Mouse (Mus musculus): ENCODE results near the gene Sfmbt1.

The Sfmbt1 gene

GRCm38 (mm10) chr14:30714799-30715617 is at the start of gene Sfmbt1:
Gene Sfmbt1, plus strand, starts transcription at chr14:30714849.
- DNase-seq: no peak

- DNase-seq: no peak
Measured at GRCm38 (mm10) chr14:30666061-30666460, 48.6 kb upstream of the Sfmbt1 start.

- DNase-seq: no peak
Measured at GRCm38 (mm10) chr14:30666604-30667003, 48.0 kb upstream of the Sfmbt1 start.

DNA sequence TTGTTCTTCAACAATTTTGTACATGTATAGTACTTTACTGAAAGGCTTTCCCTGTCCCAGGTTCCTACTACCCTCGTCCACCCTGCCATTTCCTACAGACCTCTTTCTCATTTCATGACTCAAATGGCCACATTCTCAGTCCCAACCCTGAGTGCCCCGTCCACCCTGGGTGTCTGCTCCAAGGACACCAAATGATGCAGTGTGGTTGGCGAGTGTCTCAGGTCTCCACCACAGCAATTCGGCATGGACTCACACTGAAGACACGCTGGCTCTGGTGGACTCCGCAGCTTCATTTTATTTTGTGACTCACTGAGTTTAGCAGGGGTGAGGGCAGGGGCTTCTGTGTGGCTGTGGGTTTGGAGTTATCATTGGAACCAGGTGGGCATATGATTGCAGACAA is 44.5 kb upstream of the Sfmbt1 start:
- DNase-seq: no peak

DNA sequence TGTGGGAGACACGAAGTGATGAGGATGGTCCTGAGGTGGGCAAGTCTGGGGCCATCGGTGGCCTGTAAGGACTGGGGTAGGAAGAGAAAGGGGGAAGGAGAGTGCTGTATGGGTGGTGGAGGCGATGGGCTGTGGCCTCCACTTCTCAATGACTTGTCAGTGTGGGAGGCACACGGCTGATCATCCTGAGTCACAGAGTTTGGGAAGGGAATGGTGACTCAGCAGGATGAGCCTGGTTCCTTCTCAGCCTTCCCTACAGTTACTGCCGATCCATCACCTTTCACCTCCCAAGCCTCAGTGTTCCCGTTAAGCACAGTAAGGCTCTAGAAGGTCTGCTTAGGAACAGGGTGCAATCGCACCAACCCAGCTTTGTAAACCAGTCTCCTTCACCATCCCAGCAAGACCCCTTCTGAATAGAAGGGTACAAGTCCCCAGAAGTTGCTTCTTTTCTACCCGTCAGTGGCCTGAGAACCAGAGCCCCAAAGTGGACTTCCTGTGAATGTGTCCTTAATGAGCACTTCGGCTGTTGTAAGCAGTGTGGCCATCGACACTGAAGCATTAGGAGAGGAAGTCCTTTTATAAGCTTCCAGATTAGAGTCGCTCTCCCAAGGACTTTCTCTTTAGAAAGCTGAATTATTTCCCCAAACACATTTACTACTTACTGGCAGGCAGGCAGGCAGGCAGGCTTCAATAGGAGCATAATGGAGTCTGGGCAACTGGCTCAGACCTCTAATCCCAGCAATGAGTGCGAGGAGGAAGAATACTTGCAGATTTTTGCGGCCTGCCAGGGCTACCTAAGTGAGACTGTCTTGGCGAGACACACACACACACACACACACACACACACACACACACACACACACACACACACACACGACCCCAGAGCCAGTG is 43.3 kb upstream of the Sfmbt1 start:
- DNase-seq: no peak

DNA sequence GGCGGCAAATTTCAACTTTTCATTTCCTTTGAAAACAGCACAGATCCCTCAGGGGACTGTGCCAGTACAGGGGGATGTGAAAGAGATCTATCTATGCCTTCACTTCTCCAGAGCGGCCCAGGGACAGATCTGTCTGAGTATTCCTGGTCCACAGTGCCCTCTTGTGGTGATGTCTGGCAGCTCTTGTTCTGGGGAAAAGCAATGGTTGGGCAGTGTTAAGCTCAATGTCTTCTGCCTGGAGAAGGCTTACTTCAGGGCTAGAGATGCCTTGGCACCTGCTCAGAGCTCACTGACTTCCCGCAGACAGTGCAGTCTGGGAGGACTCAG is 42.7 kb upstream of the Sfmbt1 start:
- DNase-seq: peak; percentile 86

GRCm38 (mm10) chr14:30674947-30675346 is 39.7 kb upstream of the Sfmbt1 start:
- peak; percentile 60 for DNase-seq

GRCm38 (mm10) chr14:30682131-30682530 is 32.5 kb upstream of the Sfmbt1 start:
- no peak for DNase-seq

- DNase-seq: no peak
Measured at GRCm38 (mm10) chr14:30690685-30691084, 24.0 kb upstream of the Sfmbt1 start.

DNA sequence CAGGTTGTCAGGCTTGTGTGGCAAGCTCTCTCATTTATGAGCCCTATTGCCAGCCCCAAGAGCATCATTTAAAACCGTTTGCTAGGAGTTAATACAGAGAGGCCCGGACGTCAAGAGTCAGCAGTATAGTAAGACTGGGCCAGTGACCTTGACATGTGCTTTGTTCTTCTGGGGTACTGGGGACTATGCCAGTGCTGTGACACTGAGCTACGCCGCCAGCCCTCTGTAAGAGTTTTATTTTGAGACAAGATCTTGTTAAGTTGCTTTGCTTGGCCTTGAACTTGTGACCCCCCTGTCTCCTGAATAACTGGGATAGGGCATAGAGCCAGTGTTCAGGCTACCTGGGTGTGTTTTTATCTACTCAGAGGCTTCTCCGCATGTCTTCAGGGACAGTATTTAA is 22.2 kb upstream of the Sfmbt1 start:
- DNase-seq: no peak

DNA sequence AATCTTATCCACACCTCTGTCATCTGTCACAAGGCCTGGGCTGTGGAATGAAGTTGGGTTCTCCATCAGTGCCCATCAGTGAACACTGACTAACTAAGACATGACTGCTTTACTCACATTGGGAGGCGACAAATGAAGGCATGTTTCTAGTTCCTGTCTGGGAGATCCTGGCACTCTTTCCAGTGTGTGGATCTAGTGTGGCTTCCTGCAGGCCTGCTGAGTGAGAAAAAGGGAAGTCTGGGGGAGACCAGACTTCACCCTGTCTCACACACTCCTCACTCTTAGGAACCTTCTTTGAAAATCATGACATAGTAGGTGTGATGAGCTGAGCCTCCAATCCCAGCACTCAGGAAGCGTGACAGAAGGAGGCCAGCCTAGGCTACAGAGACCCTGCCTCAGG is 19.9 kb upstream of the Sfmbt1 start:
- no peak for DNase-seq

GRCm38 (mm10) chr14:30695609-30696008 is 19.0 kb upstream of the Sfmbt1 start:
- no peak for DNase-seq

DNA sequence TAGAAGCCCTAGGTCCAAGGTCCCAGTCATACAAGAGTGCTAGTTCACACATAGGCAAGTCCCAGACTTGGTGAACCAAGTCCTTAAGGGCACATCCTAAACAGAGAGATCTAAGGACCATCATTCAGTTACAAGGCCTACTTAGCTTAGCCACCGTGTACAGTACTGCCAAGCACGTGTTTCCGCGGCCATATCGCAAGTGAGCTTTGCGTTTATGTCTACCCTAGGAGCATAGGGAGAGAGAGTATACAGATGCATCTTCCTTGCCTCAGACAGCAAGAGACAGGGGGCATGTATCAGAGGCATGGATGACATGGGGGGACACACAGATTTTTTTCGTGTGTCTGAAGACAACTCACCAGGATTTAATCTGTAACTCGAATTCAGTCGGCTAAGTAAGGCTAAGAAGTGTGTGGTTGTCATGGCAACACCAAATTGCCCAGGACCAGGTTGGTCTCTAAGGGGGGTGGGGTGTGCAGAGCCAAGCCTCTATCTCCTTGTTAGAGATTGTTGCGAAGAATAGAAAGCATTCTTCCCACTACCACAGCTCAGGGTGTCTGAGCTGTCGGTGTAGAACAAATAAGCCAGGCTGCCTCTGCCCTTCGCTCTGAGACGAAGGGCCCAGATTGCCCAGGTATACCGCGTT is 17.1 kb upstream of the Sfmbt1 start:
- no peak for DNase-seq

DNA sequence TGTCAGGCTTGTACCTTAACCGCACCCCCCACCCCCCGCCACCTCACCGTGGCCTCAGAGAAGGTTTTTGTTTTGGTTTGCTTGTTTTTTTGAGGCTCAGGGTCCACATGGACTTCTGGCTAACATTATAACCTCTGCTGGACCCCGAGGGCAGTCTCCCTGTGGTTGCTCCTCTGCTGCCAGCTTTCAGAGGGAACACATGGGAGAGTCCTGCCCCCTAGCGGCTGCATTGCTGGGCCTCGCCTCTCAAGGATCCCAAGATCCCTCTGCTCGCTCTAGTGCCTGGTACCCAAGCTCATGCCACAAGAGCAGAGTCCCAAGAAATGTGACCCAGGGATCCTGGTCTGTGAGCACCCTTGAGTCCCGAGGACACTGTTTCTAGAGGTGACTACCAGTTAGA is 15.0 kb upstream of the Sfmbt1 start:
- DNase-seq: peak; percentile 41

DNA sequence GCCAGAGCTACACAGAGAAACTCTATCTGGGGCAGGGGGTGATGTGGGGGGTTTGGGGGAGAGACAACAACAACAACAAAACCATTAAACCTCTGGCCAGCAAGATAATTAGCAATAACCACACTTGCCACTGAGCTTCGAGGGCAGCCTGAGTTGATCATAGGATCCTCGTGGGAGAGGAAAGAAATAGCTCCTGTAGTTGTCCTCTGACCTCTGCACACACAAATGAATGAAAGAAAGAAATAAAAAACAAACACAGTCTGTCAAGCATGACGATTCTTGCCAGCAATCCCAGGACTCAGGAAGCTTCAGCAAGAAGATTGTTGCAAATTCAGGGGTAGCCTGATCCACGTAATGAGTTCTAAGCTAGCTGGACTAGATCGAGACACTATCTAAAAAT is 12.1 kb upstream of the Sfmbt1 start:
- no peak for DNase-seq

DNA sequence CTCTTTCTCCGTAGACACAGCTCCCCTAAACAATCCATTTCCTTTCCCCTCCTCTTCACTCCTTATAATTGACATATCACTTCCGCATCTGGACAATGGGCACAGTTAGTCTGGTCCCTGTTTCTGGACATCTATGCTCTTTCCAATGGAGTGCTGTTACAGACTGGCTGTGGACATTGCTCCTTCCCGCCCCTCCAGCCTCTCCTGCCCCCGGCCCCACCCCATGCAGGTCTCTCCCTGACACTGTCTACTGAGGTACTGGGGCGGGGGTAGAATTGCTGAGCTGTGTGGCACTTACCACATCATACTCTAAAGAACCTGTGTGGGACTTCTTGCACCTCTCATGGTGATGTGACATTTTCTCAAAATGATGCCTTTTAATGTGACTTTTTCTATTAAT is 11.6 kb upstream of the Sfmbt1 start:
- DNase-seq: no peak

DNA sequence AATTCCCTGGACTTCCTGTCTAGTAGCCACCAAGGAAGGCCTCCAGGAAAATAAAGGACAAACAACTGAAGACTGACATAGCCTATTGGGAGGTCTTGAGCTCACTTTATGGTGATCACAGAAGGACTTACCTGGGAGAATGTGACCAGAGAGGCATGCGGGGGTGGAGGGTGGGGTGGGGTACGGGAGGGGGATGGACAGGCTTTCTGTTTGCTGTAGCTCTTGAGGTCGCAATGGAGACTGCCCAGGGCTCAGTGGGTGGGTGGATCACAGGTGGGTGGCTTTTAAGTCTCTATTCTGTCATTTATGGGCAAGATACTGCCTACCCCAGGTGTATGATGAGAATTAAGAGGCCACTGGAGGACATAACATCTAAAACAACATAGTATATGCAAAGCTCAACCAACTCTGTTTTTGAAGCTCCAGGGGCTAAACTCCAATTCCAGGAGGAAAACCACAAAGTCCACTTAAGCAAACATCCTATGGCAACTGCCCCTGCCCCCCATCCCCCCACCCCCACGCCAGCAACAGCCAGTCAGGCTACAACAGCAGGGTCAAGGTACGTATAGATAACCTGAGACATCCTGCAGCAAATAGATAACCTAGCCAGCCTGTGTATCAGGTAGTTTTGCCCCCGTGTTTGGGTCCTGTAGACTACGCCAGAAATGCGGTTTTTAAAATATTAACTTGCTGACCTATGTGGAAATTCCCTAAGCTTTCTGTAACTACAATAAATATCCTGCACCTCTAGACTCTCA is 10.4 kb upstream of the Sfmbt1 start:
- DNase-seq: no peak

DNA sequence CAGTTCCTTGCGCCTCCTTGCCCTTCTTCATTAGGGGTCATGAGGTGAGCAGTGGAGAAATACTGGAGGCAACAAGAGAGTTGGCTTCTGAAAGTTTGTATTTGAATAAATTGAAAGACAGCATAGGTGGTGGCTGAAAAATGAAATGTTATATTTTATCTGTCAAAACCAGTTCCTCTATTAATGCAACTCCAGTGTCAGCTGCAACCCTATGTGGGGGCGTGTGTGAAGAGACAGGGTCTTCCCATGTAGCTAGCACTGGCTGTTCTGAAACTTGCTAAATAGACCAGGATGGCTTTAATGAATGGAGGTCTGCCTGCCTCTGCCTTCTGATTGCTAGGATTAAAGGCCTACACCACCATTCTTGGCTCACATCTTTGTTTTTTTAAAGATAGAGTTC is 2.8 kb upstream of the Sfmbt1 start:
- DNase-seq: no peak

DNA sequence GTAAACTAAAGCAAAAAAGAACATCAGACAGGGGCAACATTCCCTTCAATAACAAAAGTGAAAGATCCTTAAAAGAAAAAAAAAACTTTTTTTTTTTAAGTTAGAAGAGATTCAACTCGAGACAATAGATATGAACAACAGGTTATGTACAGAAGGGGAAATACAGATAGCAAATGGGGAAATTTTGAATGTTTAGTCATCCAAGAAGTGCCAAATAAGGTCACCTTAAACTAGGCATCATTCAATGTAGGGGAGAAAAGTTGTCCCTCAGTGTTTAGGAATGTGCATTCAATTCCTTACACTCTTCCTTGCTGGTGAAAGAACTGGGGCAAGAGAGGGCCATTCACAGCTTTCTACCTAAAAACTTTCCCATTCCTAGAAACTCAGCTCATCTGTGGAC is 880 bp upstream of the Sfmbt1 start:
- no peak for DNase-seq

DNA sequence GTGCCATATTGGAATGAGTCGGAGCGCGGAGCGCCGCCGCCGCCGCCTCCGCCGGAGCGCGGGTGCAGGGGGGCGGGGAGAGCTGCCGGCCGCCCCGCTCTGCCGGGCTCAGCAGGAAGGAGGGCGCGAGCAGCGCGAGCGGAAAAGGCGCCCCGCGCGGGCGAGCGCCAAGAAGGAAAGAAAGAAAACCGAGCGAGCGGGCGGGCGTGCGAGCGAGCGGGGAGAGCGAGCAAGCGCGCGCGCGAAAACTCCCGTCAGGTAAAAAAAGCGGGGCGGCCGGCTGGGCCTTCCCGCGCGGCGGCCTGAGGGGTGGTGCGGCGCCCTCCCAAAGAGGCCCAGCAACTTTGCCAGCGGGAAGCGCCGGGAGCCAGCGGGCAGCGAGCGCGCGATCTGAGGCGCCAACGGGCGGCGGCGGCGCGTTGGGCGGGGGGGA is 985 bp downstream of the Sfmbt1 start:
- peak; percentile 85 for DNase-seq

GRCm38 (mm10) chr14:30716051-30716952 is 1.7 kb downstream of the Sfmbt1 start:
- DNase-seq: peak; percentile 65

DNA sequence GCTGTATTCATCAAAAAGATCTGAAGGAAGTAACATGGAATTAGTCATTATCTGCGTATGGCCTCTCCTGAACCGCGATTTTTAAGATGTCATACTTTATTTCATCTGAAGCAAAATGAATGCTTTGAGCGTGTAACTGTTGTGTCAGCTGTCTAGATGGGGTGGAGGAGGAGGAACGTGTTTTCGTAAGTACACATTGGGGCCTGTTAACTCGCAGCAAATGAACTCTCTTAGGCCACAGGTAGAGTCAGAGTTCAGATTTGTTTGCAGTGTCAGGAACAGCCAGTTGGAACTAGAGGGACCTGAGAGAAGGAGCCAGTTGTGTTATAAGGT is 2.3 kb downstream of the Sfmbt1 start:
- peak; percentile 10 for DNase-seq
